Mouse (Mus musculus) ES-Bruce4 (cell line): Measurements from ENCODE around the gene Rif1. TPM values are rescaled to one million over a fixed set of nuclear protein-coding genes. Genes with fewer than 3 reads are reported as not detected.

Source experiments
- H3K27ac ChIP-seq: 2 replicates; pipeline ENCODE4 v1.5.1; 2012; ENCODE audit warnings: low read length, inconsistent platforms; ENCODE audit not compliant: insufficient read depth
- H3K27me3 ChIP-seq: 2 replicates; pipeline ENCODE4 v1.6.1; 2012; ENCODE audit warnings: mild to moderate bottlenecking, low read length, inconsistent platforms; ENCODE audit not compliant: control insufficient read depth, poor library complexity, insufficient read depth, severe bottlenecking
- H3K36me3 ChIP-seq: 2 replicates; pipeline ENCODE4 v1.6.1; 2012; ENCODE audit warnings: inconsistent platforms, mild to moderate bottlenecking, low read length, moderate library complexity; ENCODE audit not compliant: control insufficient read depth, poor library complexity, insufficient read depth, severe bottlenecking
- H3K4me1 ChIP-seq: one replicate; pipeline ENCODE4 v1.8.1; 2011; ENCODE audit warnings: low read length; ENCODE audit not compliant: control insufficient read depth, insufficient read depth
- H3K4me3 ChIP-seq: 2 replicates; pipeline ENCODE4 v1.5.1; 2011; ENCODE audit warnings: low read depth, mild to moderate bottlenecking, low read length
- H3K9ac ChIP-seq: 2 replicates; pipeline ENCODE4 v1.6.1; 2012; ENCODE audit warnings: low read depth, mild to moderate bottlenecking, inconsistent platforms; ENCODE audit not compliant: poor library complexity, severe bottlenecking
- H3K9me3 ChIP-seq: replicated peaks from 2 replicates; pipeline ENCODE4 v1.6.1; 2012; ENCODE audit warnings: mild to moderate bottlenecking, low read length, inconsistent platforms; ENCODE audit not compliant: control insufficient read depth, poor library complexity, insufficient read depth, severe bottlenecking
- CTCF ChIP-seq: IDR thresholded peaks from one replicate; pipeline ENCODE4 v1.8.1; 2011; ENCODE audit warnings: low read depth, low read length
- EP300 ChIP-seq: IDR thresholded peaks from 2 replicates; pipeline ENCODE4 v1.6.1; 2011; ENCODE audit warnings: low read depth, low read length; ENCODE audit not compliant: insufficient read depth
- POLR2A ChIP-seq: IDR thresholded peaks from one replicate; pipeline ENCODE4 v1.8.1; 2011; ENCODE audit warnings: low read length; ENCODE audit not compliant: insufficient read depth
- polyA plus RNA-seq: library from polyadenylated mRNA; stranded (reverse); fragments of >200 nt; gene quantifications from 2 replicates; pipeline ENCODE4 v1.2.4, GENCODE M21; 2011; ENCODE audit warnings: low read depth; ENCODE audit not compliant: missing spikeins, insufficient read depth, insufficient read length

Gene Rif1
- polyA plus RNA-seq, 1 experiment, result 249 TPM

DNA sequence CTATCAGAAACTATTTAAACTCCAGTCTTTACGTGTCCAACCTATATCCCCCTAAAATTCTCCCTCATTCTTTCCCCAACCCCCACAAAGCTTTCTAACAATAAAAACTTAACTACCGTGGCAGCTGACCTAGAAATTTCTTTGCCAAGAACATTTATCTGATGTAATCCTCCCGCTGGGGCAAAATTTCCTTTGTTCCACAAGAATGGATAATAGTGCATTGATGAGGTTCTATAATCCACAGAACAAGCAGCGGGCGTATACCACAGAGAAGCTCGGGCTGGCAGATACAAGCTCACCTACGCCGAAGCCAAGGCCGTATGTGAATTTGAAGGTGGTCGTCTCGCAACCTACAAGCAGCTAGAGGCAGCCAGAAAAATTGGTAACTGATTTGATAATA is 29.1 kb upstream of the Rif1 start:
- TF ChIP-seq EP300 (no peak), CTCF (no peak), POLR2A (no peak)
- no peaks in the 10 kb centered on the region for H3K27me3 ChIP-seq
- no peak overlapping the region for H3K4me3 ChIP-seq
- no peak overlapping the region for H3K9ac ChIP-seq
- no peaks in the 10 kb centered on the region for H3K9me3 ChIP-seq
- no peaks in the 10 kb centered on the region for H3K36me3 ChIP-seq
- H3K4me1 ChIP-seq, result no peaks in the 10 kb centered on the region
- H3K27ac ChIP-seq, result no peak overlapping the region

DNA sequence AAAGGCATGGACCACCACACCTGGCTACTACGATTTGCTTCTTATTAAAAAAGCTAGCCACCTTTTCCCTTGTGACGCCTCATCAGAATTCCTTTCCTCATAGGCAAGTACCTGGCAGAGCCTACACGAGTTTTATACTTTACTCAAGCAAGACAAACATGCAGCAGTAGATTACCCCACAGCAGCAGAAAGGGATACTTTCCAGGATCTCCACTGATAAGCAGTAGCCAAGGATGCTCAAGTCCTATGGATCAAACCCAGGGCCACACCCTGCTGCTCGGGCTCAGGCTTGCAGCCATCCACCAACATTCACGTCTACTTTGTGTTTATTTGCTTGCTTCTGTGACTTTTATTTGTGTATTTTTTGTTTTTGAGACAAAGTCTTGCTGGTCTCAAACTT is 26.6 kb upstream of the Rif1 start:
- no peak overlapping the region for H3K27ac ChIP-seq
- H3K36me3 ChIP-seq, result no peaks in the 10 kb centered on the region
- no peaks in the 10 kb centered on the region for H3K9me3 ChIP-seq
- H3K4me1 ChIP-seq, result no peaks in the 10 kb centered on the region
- no peak overlapping the region for H3K4me3 ChIP-seq
- H3K27me3 ChIP-seq, result no peaks in the 10 kb centered on the region
- H3K9ac ChIP-seq, result no peak overlapping the region
- TF ChIP-seq POLR2A, result no peak
- TF ChIP-seq EP300, result no peak
- no peak for TF ChIP-seq CTCF

DNA sequence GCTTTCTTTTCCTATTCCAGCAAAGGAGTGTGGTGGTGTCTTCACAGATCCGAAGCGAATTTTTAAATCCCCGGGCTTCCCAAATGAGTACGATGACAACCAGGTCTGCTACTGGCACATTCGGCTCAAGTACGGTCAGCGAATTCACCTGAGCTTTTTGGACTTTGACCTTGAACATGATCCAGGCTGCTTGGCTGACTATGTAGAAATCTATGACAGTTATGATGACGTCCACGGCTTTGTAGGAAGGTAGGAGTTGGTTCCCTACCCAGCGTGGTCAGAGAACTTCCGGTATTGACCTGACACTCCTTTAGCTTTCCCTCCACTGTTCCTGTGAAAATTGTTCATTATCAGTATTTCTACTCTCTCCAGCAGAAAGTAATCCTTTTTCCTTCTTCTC is 21.8 kb upstream of the Rif1 start:
- no peaks in the 10 kb centered on the region for H3K9me3 ChIP-seq
- TF ChIP-seq POLR2A (no peak), CTCF (no peak)
- H3K9ac ChIP-seq, result no peak overlapping the region
- H3K4me3 ChIP-seq, result no peak overlapping the region
- peaks cover 1% of the 10 kb centered on the region for H3K4me1 ChIP-seq
- no peak overlapping the region for H3K27ac ChIP-seq
- no peaks in the 10 kb centered on the region for H3K27me3 ChIP-seq
- no peaks in the 10 kb centered on the region for H3K36me3 ChIP-seq

DNA sequence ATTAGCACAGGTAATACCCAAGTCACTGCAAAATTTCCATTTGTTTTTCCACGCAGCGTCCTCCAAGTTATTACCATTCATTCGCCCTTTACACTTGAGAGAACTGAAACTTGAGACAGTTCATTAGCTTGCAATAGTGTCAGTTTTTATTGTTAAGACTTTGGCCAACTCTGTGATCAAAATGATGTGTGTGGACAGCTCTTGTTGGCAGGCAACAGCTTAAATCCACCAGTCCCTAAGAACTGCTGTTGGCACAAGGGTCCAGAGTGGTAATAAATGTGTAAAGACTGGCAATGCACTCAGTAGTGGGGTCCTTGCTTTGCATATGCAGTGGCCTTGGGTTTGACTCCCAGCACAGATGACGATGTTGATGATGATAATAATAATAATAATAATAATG is 20.3 kb upstream of the Rif1 start:
- TF ChIP-seq POLR2A (no peak), CTCF (no peak), EP300 (no peak)
- H3K4me3 ChIP-seq, result no peak overlapping the region
- H3K27ac ChIP-seq, result no peak overlapping the region
- no peaks in the 10 kb centered on the region for H3K9me3 ChIP-seq
- no peaks in the 10 kb centered on the region for H3K27me3 ChIP-seq
- H3K9ac ChIP-seq, result no peak overlapping the region
- no peaks in the 10 kb centered on the region for H3K36me3 ChIP-seq
- H3K4me1 ChIP-seq, result peaks cover 1% of the 10 kb centered on the region

DNA sequence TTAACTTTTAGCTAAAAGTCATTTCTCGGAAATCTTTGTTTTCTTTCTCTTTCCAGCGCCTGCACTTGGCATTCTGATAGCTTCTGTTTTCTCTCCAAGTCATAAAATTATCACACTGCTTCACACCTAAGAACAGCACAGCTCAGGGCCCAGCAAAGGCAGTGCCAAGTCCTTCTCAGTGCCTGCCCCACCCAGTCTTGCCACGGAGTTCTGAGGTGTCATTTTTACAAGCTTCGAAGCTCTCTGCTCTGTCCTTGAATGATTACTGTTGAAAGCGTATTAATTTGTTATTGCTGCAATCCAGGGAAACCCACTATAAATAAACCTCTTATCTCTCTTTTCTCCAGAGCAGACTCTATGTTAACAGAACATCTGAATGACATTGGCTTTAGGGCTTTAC is 19.1 kb upstream of the Rif1 start:
- TF ChIP-seq EP300, result no peak
- no peak overlapping the region for H3K27ac ChIP-seq
- no peak overlapping the region for H3K4me3 ChIP-seq
- no peaks in the 10 kb centered on the region for H3K9me3 ChIP-seq
- peaks cover 1% of the 10 kb centered on the region for H3K4me1 ChIP-seq
- H3K36me3 ChIP-seq, result no peaks in the 10 kb centered on the region
- H3K27me3 ChIP-seq, result no peaks in the 10 kb centered on the region
- H3K9ac ChIP-seq, result no peak overlapping the region

DNA sequence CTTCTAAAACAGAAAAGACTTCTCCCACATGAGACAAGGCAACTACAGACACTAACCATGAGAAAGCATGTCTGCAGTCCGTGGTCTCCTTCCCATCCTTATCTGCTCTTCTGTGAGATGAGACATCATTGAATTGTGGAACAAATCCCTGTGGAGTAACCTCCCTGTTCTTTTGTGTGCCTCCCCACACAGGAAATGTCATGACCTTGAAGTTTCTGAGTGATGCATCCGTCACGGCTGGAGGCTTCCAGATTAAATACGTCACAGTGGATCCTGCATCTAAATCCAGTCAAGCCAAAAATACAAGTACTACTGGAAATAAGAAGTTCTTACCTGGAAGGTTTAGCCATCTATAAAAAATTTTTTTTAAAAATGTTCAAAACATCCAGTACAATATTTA is 17.0 kb upstream of the Rif1 start:
- Histone ChIP-seq H3K9me3 (no peaks in the 10 kb centered on the region), H3K36me3 (no peaks in the 10 kb centered on the region), H3K4me1 (peaks cover 1% of the 10 kb centered on the region), H3K27me3 (no peaks in the 10 kb centered on the region), H3K4me3 (no peak overlapping the region), H3K9ac (no peak overlapping the region), H3K27ac (no peak overlapping the region)
- TF ChIP-seq CTCF (no peak), EP300 (no peak), POLR2A (no peak)

DNA sequence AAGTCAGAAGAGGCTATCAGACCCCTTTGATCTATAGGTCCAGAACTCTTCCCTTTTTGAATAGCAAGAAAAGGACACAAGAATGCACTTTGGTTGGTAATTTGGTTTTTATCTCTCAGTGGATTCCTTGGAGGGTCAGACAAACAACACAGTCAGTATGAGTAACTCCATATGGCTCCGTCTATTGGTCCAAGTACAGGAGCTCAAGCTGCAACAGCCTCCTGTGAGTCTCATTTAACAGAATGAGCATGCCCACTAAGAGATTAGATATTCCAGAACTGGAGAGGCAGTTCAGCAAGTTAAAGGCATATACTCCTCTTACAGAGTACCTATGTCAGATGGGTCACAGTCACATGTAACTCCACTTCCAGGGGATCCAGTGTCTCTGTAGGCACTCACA is 15.5 kb upstream of the Rif1 start:
- Histone ChIP-seq H3K27me3 (no peaks in the 10 kb centered on the region), H3K27ac (no peak overlapping the region), H3K36me3 (no peaks in the 10 kb centered on the region), H3K9ac (no peak overlapping the region), H3K9me3 (no peaks in the 10 kb centered on the region), H3K4me1 (peaks cover 1% of the 10 kb centered on the region), H3K4me3 (no peak overlapping the region)
- no peak for TF ChIP-seq EP300
- no peak for TF ChIP-seq POLR2A
- no peak for TF ChIP-seq CTCF
